Mouse (Mus musculus): ENCODE measurements around the gene Gm20604. TPM values are rescaled to one million over a fixed set of nuclear protein-coding genes. Genes with fewer than 3 reads are reported as not detected.

Gene Gm20604
- polyA plus RNA-seq, 1 experiment, result 31.3 TPM

GRCm38 (mm10) chr12:102743036-102743588 lies 15.4 kb downstream of the Gm20604 start:
- Histone ChIP-seq H3K4me3 (ENCODE audit: control insufficient read depth, low read depth, low read length) (peak overlapping the region; percentile 94), H3K4me1 (ENCODE audit: control insufficient read depth, insufficient read depth, low read length) (peaks cover 7% of the 10 kb centered on the region; the same call in 1 of the 2 replicates), H3K36me3 (ENCODE audit: control insufficient read depth, insufficient read depth, low read length) (no peaks in the 10 kb centered on the region), H3K27me3 (ENCODE audit: control insufficient read depth, insufficient read depth, low read length) (no peaks in the 10 kb centered on the region), H3K27ac (ENCODE audit: control insufficient read depth, insufficient read depth, low read depth, low read length) (peak overlapping the region; percentile 96)
- TF ChIP-seq CTCF (IDR thresholded peaks at IDR 0.05; ENCODE audit: control insufficient read depth, insufficient read depth, insufficient replicate concordance, low read depth, low read length) (no peak), POLR2A (IDR thresholded peaks at IDR 0.05; ENCODE audit: control insufficient read depth, low read depth, low read length) (no peak)

GRCm38 (mm10) chr12:102742056-102742455 lies 16.4 kb downstream of the Gm20604 start:
- no peak overlapping the region for H3K27ac ChIP-seq (ENCODE audit: control insufficient read depth, insufficient read depth, low read depth, low read length)
- H3K4me1 ChIP-seq (ENCODE audit: control insufficient read depth, insufficient read depth, low read length), result peaks cover 7% of the 10 kb centered on the region; the same call in 1 of the 2 replicates
- H3K36me3 ChIP-seq (ENCODE audit: control insufficient read depth, insufficient read depth, low read length), result no peaks in the 10 kb centered on the region
- H3K27me3 ChIP-seq (ENCODE audit: control insufficient read depth, insufficient read depth, low read length), result no peaks in the 10 kb centered on the region
- TF ChIP-seq CTCF (IDR thresholded peaks at IDR 0.05; ENCODE audit: control insufficient read depth, insufficient read depth, insufficient replicate concordance, low read depth, low read length) (no peak), POLR2A (IDR thresholded peaks at IDR 0.05; ENCODE audit: control insufficient read depth, low read depth, low read length) (no peak)
- peak overlapping the region; percentile 46 for H3K4me3 ChIP-seq (ENCODE audit: control insufficient read depth, low read depth, low read length)

- Histone ChIP-seq H3K4me3 (ENCODE audit: control insufficient read depth, low read depth, low read length) (no peak overlapping the region), H3K4me1 (ENCODE audit: control insufficient read depth, insufficient read depth, low read length) (peaks cover 7% of the 10 kb centered on the region; the same call in 1 of the 2 replicates), H3K36me3 (ENCODE audit: control insufficient read depth, insufficient read depth, low read length) (no peaks in the 10 kb centered on the region), H3K27ac (ENCODE audit: control insufficient read depth, insufficient read depth, low read depth, low read length) (no peak overlapping the region), H3K27me3 (ENCODE audit: control insufficient read depth, insufficient read depth, low read length) (no peaks in the 10 kb centered on the region)
- TF ChIP-seq POLR2A (IDR thresholded peaks at IDR 0.05; ENCODE audit: control insufficient read depth, low read depth, low read length) (no peak), CTCF (IDR thresholded peaks at IDR 0.05; ENCODE audit: control insufficient read depth, insufficient read depth, insufficient replicate concordance, low read depth, low read length) (no peak)
Measured at GRCm38 (mm10) chr12:102740285-102740684, 18.2 kb downstream of the Gm20604 start.

GRCm38 (mm10) chr12:102739096-102739495 lies 19.4 kb downstream of the Gm20604 start:
- Histone ChIP-seq H3K36me3 (ENCODE audit: control insufficient read depth, insufficient read depth, low read length) (no peaks in the 10 kb centered on the region), H3K4me3 (ENCODE audit: control insufficient read depth, low read depth, low read length) (no peak overlapping the region), H3K4me1 (ENCODE audit: control insufficient read depth, insufficient read depth, low read length) (peaks cover 4% of the 10 kb centered on the region; the same call in 1 of the 2 replicates), H3K27ac (ENCODE audit: control insufficient read depth, insufficient read depth, low read depth, low read length) (no peak overlapping the region), H3K27me3 (ENCODE audit: control insufficient read depth, insufficient read depth, low read length) (no peaks in the 10 kb centered on the region)
- TF ChIP-seq CTCF (IDR thresholded peaks at IDR 0.05; ENCODE audit: control insufficient read depth, insufficient read depth, insufficient replicate concordance, low read depth, low read length) (no peak), POLR2A (IDR thresholded peaks at IDR 0.05; ENCODE audit: control insufficient read depth, low read depth, low read length) (no peak)

- no peak overlapping the region for H3K27ac ChIP-seq (ENCODE audit: control insufficient read depth, insufficient read depth, low read depth, low read length)
- TF ChIP-seq POLR2A (IDR thresholded peaks at IDR 0.05; ENCODE audit: control insufficient read depth, low read depth, low read length) (no peak), CTCF (IDR thresholded peaks at IDR 0.05; ENCODE audit: control insufficient read depth, insufficient read depth, insufficient replicate concordance, low read depth, low read length) (peak; percentile 84; the same call in 1 of the 2 replicates)
- no peaks in the 10 kb centered on the region for H3K36me3 ChIP-seq (ENCODE audit: control insufficient read depth, insufficient read depth, low read length)
- H3K4me1 ChIP-seq (ENCODE audit: control insufficient read depth, insufficient read depth, low read length), result peaks cover 10% of the 10 kb centered on the region
- H3K27me3 ChIP-seq (ENCODE audit: control insufficient read depth, insufficient read depth, low read length), result no peaks in the 10 kb centered on the region
- peak overlapping the region; percentile 18; the same call in 1 of the 2 replicates for H3K4me3 ChIP-seq (ENCODE audit: control insufficient read depth, low read depth, low read length)
Measured at GRCm38 (mm10) chr12:102733381-102733780, 25.1 kb downstream of the Gm20604 start.

GRCm38 (mm10) chr12:102730798-102731619 lies 27.5 kb downstream of the Gm20604 start:
- no peaks in the 10 kb centered on the region for H3K36me3 ChIP-seq (ENCODE audit: control insufficient read depth, insufficient read depth, low read length)
- peaks cover 10% of the 10 kb centered on the region for H3K4me1 ChIP-seq (ENCODE audit: control insufficient read depth, insufficient read depth, low read length)
- TF ChIP-seq POLR2A (IDR thresholded peaks at IDR 0.05; ENCODE audit: control insufficient read depth, low read depth, low read length) (no peak), CTCF (IDR thresholded peaks at IDR 0.05; ENCODE audit: control insufficient read depth, insufficient read depth, insufficient replicate concordance, low read depth, low read length) (no peak)
- H3K27me3 ChIP-seq (ENCODE audit: control insufficient read depth, insufficient read depth, low read length), result no peaks in the 10 kb centered on the region
- H3K4me3 ChIP-seq (ENCODE audit: control insufficient read depth, low read depth, low read length), result peak overlapping the region; percentile 78
- H3K27ac ChIP-seq (ENCODE audit: control insufficient read depth, insufficient read depth, low read depth, low read length), result no peak overlapping the region
